Mouse (Mus musculus): ENCODE data around the gene Alg2. TPM values are rescaled to one million over a fixed set of nuclear protein-coding genes. Genes with fewer than 3 reads are reported as not detected.
A peak's percentile ranks its signal among the peaks of the same experiment; 100 is the strongest.

The Alg2 gene
- polyA plus RNA-seq, 1 experiment from 2014 or later, result 205 TPM

DNA sequence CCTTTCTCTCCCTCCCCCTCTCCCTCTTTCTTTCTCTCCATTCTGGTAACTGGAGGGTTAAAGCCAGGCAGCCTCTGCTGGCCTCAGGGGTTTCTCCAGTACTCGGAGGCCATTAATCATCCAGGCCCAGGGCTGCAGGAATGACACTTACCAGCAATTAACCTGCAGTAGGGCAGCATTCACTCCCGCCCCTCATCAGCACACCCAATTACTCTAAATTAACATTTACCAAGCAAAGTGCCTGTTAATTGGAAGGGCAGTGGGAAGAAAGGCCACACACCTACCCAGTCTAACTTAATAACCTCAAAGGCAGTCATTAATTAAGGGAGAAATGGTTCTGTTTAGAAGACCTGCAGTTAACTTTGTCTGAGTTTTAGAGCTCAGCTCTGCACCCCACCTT, 49.8 kb downstream of the Alg2 start:
- ATAC-seq (no peak), DNase-seq (ENCODE audit: low spot score) (peak; percentile 26)
- no peak overlapping the region for H3K4me2 ChIP-seq (ENCODE audit: low read length)
- no peak overlapping the region for H3K27ac ChIP-seq (ENCODE audit: low read depth, low read length)
- no peaks in the 10 kb centered on the region for H3K4me1 ChIP-seq (ENCODE audit: control insufficient read depth, insufficient read depth, low read length)
- no peak overlapping the region for H3K9ac ChIP-seq (ENCODE audit: low read length)
- H3K36me3 ChIP-seq (ENCODE audit: control insufficient read depth, insufficient read depth, low read length), result no peaks in the 10 kb centered on the region
- no peak overlapping the region for H3K4me3 ChIP-seq (ENCODE audit: low read depth, low read length)
- no peaks in the 10 kb centered on the region for H3K9me3 ChIP-seq (replicated peaks; ENCODE audit: control insufficient read depth, low read length)
- WGBS, result 0% methylated on average over 2 of the region's 2 CpGs
- H3K27me3 ChIP-seq (replicated peaks; ENCODE audit: control insufficient read depth, insufficient read depth, low read length), result no peaks in the 10 kb centered on the region

DNA sequence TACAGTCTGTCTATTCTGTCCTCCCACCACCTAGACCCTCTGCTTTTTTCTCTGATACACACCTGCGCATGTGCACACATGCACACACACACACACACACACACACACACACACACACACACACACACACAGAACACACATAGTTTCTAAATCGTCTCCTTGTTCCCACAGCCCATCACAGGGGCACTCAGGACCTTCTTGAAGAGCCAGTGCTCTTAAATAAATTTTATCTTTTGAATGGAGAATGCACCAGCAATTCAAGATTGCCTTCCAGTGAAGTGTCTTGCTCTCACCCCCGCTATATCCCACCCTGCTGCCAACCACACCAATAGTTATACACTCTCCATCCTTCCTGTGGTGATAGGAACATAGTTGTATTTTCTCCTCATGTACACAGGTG, 51.2 kb downstream of the Alg2 start:
- H3K36me3 ChIP-seq (ENCODE audit: control insufficient read depth, insufficient read depth, low read length), result no peaks in the 10 kb centered on the region
- H3K4me3 ChIP-seq (ENCODE audit: low read depth, low read length), result no peak overlapping the region
- no peak for ATAC-seq
- H3K9ac ChIP-seq (ENCODE audit: low read length), result no peak overlapping the region
- no peak overlapping the region for H3K4me2 ChIP-seq (ENCODE audit: low read length)
- H3K27ac ChIP-seq (ENCODE audit: low read depth, low read length), result no peak overlapping the region
- H3K4me1 ChIP-seq (ENCODE audit: control insufficient read depth, insufficient read depth, low read length), result no peaks in the 10 kb centered on the region
- no peaks in the 10 kb centered on the region for H3K27me3 ChIP-seq (replicated peaks; ENCODE audit: control insufficient read depth, insufficient read depth, low read length)
- 88% methylated on average over 3 of the region's 3 CpGs for WGBS
- DNase-seq (ENCODE audit: low spot score), result no peak
- H3K9me3 ChIP-seq (replicated peaks; ENCODE audit: control insufficient read depth, low read length), result no peaks in the 10 kb centered on the region

DNA sequence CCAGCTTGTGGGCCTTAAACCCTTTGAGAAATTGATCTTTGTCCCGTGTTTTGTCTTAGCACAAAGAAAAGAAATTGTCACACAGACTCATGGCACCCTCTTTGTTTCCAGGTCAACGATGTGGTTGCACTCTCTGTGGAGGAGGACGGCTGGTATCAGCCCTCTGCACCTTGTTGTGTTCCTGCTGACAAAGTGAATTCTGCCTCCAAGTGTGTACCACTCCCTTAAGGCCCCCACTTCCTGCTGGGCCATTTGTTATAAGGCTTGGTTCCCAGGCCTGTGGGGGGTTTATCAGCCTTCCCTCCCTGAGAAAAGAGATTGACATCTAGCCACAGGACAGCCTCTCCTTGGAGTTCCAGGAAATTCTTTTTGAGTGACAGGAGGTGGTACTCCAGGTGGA, 51.9 kb downstream of the Alg2 start:
- H3K9me3 ChIP-seq (replicated peaks; ENCODE audit: control insufficient read depth, low read length), result no peaks in the 10 kb centered on the region
- 16% methylated on average over 3 of the region's 3 CpGs for WGBS
- no peak overlapping the region for H3K4me3 ChIP-seq (ENCODE audit: low read depth, low read length)
- H3K4me1 ChIP-seq (ENCODE audit: control insufficient read depth, insufficient read depth, low read length), result no peaks in the 10 kb centered on the region
- no peak overlapping the region for H3K4me2 ChIP-seq (ENCODE audit: low read length)
- DNase-seq (ENCODE audit: low spot score), result no peak
- no peaks in the 10 kb centered on the region for H3K27me3 ChIP-seq (replicated peaks; ENCODE audit: control insufficient read depth, insufficient read depth, low read length)
- no peak overlapping the region for H3K27ac ChIP-seq (ENCODE audit: low read depth, low read length)
- no peak overlapping the region for H3K9ac ChIP-seq (ENCODE audit: low read length)
- ATAC-seq, result no peak
- H3K36me3 ChIP-seq (ENCODE audit: control insufficient read depth, insufficient read depth, low read length), result no peaks in the 10 kb centered on the region

DNA sequence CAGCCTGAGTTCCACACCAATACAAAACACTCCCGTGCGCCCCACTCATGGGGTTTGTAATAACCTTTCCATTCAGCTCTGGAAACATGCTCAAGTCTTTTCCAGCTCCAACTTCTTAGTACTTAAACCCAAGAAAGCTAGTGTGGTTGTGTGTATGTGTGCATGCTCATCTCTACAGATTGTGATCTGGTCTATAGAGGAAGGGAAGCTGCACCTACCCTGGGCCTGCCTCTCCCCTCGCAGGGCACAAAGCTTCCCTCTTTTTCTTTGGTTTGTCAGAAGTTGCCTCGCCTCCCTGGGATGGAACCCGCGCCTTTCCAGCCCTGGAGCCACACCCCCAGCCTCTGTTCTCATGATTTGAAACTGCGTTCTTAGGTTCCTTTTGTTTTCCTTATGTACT, 53.9 kb downstream of the Alg2 start:
- 19% methylated on average over 7 of the region's 7 CpGs for WGBS
- no peak for ATAC-seq
- no peak overlapping the region for H3K4me2 ChIP-seq (ENCODE audit: low read length)

DNA sequence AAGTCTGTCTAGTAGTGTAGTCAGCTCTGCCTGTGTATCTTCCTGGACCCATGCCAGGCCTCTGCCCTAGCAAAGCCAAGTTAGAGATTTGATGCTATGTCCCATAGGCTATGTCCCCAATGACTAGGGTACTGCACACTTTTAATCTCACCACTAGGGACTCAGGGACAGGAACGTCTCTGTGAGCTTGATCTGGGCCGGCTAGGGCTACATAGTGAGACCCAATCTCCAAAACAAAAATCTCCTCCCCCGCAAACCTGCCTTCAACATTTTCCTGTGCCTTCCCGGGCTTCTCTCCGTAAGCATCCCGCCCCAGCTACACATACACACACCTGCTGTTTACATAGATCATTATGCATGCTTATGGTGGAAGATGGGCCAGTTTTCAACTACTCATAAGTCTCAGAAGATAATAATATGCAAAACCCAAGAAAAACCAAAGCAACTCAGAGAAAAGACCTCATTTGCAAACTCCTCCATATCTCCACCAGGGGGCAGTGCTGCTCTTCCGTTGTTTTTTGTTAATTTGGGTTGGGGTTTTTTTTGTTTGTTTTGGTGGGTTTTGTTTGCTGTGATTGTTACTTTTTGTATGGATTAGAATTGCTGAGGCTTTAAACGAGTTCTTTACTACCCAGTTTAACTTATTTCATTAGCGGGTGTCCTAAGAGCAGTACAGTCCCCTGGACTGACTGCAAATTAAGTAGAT, 54.7 kb downstream of the Alg2 start:
- DNase-seq (ENCODE audit: low spot score) (peak; percentile 80), ATAC-seq (peak; percentile 38; the same call in 1 of the 2 replicates)
- no peaks in the 10 kb centered on the region for H3K9me3 ChIP-seq (replicated peaks; ENCODE audit: control insufficient read depth, low read length)
- H3K4me1 ChIP-seq (ENCODE audit: control insufficient read depth, insufficient read depth, low read length), result no peaks in the 10 kb centered on the region
- H3K36me3 ChIP-seq (ENCODE audit: control insufficient read depth, insufficient read depth, low read length), result no peaks in the 10 kb centered on the region
- H3K4me2 ChIP-seq (ENCODE audit: low read length), result no peak overlapping the region
- no peak overlapping the region for H3K9ac ChIP-seq (ENCODE audit: low read length)
- 22% methylated on average over 9 of the region's 9 CpGs for WGBS
- no peaks in the 10 kb centered on the region for H3K27me3 ChIP-seq (replicated peaks; ENCODE audit: control insufficient read depth, insufficient read depth, low read length)
- no peak overlapping the region for H3K4me3 ChIP-seq (ENCODE audit: low read depth, low read length)
- no peak overlapping the region for H3K27ac ChIP-seq (ENCODE audit: low read depth, low read length)

More for the DNA sequence above, 53.9 kb downstream of the Alg2 start:
- Histone ChIP-seq H3K4me1 (ENCODE audit: control insufficient read depth, insufficient read depth, low read length) (no peaks in the 10 kb centered on the region), H3K27me3 (replicated peaks; ENCODE audit: control insufficient read depth, insufficient read depth, low read length) (no peaks in the 10 kb centered on the region), H3K9ac (ENCODE audit: low read length) (no peak overlapping the region), H3K27ac (ENCODE audit: low read depth, low read length) (no peak overlapping the region), H3K4me3 (ENCODE audit: low read depth, low read length) (no peak overlapping the region), H3K9me3 (replicated peaks; ENCODE audit: control insufficient read depth, low read length) (no peaks in the 10 kb centered on the region), H3K36me3 (ENCODE audit: control insufficient read depth, insufficient read depth, low read length) (no peaks in the 10 kb centered on the region)
- no peak for DNase-seq (ENCODE audit: low spot score)

DNA sequence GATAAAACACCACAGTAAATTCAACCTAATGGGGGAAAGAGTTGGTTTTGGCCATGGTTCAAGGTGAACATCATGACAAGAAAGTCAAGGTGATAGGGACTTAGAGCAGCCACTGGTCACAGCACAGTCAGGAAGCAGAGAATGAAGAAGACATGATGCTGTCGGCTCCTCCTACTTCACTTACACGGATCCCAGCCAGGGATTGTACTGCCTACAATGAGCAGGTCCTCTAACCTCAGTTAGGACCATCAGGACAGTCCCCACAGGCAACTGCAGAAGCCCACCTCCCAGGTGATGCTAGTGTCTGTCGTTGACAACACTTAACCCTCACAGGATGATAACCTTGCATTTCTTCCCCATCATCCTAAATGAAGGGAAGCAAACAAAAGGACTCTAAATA, 56.3 kb downstream of the Alg2 start:
- Histone ChIP-seq H3K27ac (ENCODE audit: low read depth, low read length) (no peak overlapping the region), H3K27me3 (replicated peaks; ENCODE audit: control insufficient read depth, insufficient read depth, low read length) (no peaks in the 10 kb centered on the region), H3K36me3 (ENCODE audit: control insufficient read depth, insufficient read depth, low read length) (peaks cover 6% of the 10 kb centered on the region; the same call in 1 of the 2 replicates), H3K9me3 (replicated peaks; ENCODE audit: control insufficient read depth, low read length) (no peaks in the 10 kb centered on the region), H3K9ac (ENCODE audit: low read length) (no peak overlapping the region), H3K4me3 (ENCODE audit: low read depth, low read length) (no peak overlapping the region), H3K4me2 (ENCODE audit: low read length) (no peak overlapping the region), H3K4me1 (ENCODE audit: control insufficient read depth, insufficient read depth, low read length) (no peaks in the 10 kb centered on the region)
- no peak for DNase-seq (ENCODE audit: low spot score)
- 77% methylated on average over 3 of the region's 3 CpGs for WGBS
- ATAC-seq, result no peak

Other genes with a start within 250 kb of the Alg2 start
- 43.1 and 43.9 TPM in 2 replicates for gene Tgfbr1, start 121.1 kb downstream of the Alg2 start, polyA plus RNA-seq (2014; fragmentation: Nextera tagmentation; extraction: Ambion mirVana)
- gene Sec61b, start 325 bp upstream of the Alg2 start, polyA plus RNA-seq (2014; fragmentation: Nextera tagmentation; extraction: Ambion mirVana), result 289 and 313 TPM in 2 replicates